Mouse (Mus musculus) forebrain, embryonic 12.5 days (tissue): ENCODE data around the gene Ptprg. TPM values are rescaled to one million over a fixed set of nuclear protein-coding genes. Genes with fewer than 3 reads are reported as not detected.

ENCODE experiments used
- ATAC-seq: fragments of 200-750 bp; cut with Nextera tagmentation; 2 replicates; pipeline ENCODE4 v1.8.0; 2017; ENCODE audit warnings: moderate TSS enrichment; ENCODE audit not compliant: low FRiP score
- H3K27ac ChIP-seq: fragments of 300-500 bp; sonication (generic); 2 replicates; pipeline ENCODE4 v1.5.1; 2016; ENCODE audit warnings: mild to moderate bottlenecking
- H3K27me3 ChIP-seq: fragments of 300-500 bp; sonication (generic); 2 replicates; pipeline ENCODE4 v1.6.1; 2016; ENCODE audit warnings: mild to moderate bottlenecking
- H3K36me3 ChIP-seq: fragments of 300-500 bp; sonication (generic); replicated peaks from 2 replicates; pipeline ENCODE4 v1.6.1; 2016; ENCODE audit warnings: mild to moderate bottlenecking
- H3K4me1 ChIP-seq: fragments of 300-500 bp; sonication (generic); 2 replicates; pipeline ENCODE4 v1.6.1; 2016
- H3K4me2 ChIP-seq: fragments of 300-500 bp; sonication (generic); 2 replicates; pipeline ENCODE4 v1.6.1; 2016; ENCODE audit warnings: mild to moderate bottlenecking, moderate library complexity
- H3K4me3 ChIP-seq: fragments of 300-500 bp; sonication (generic); replicated peaks from 2 replicates; pipeline ENCODE4 v1.5.1; 2016; ENCODE audit warnings: mild to moderate bottlenecking
- H3K9ac ChIP-seq: fragments of 300-500 bp; sonication (generic); 2 replicates; pipeline ENCODE4 v1.6.1; 2016; ENCODE audit warnings: mild to moderate bottlenecking
- H3K9me3 ChIP-seq: fragments of 300-500 bp; sonication (generic); 2 replicates; pipeline ENCODE4 v1.6.1; 2016
- WGBS: fragments of 180-500 bp; shearing (Covaris S2); methylation state at CpG from one replicate; pipeline ENCODE4 v1.1.7; 2016; 5-methylcytosine and 5-hydroxymethylcytosine counted together
- polyA plus RNA-seq: library from polyadenylated mRNA; unstranded; fragments of >200 nt; fragmentation: Nextera tagmentation; extraction: Ambion mirVana; gene quantifications from 2 replicates; pipeline ENCODE4 v1.2.1, GENCODE M21; 2016

The Ptprg gene
- polyA plus RNA-seq, 1 experiment from 2014 or later = 44.9 TPM

DNA sequence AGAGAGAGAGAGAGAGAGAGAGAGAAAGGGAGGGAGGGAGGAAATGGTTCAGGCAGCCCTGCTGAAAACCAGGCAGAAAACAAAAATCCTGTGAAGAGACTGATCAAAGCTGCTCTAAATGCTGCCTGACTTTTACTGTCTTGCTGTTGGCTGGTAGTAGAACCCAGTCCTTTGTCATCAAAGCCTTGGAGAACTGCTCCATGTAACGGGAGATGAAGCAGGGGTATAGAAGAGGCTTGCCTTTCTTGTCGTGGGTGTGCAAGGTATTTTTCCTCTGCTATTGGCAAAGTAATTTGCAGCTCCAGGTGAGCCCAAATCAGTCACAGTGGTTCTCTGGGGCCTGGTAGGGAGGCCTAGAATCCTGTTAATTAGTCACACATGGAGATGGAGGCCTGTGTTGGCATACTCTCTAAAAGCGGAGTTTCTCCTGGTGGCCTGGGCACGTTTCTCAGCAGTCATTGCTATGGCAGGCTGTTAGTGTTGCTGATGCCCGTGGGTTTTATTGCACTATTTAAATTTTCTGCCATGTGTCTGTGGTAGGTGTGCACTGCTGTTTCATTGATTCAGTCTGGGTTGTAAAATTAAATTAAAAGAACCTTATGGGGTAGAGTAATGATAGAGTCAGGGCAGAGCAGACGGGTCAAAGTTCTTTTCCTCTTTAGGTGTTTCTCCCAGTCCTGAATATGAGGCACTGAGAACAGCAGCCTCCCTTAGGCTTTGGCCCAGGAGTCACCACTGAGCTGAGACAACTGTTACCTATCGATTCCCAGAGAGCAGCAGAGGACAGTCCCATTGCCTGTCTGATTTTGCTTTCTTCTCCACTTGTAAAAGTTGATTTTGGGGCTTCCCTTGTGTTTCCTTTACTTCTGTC lies 269.7 kb downstream of the Ptprg start:
- no peak overlapping the region for H3K4me3 ChIP-seq
- no peaks in the 10 kb centered on the region for H3K27me3 ChIP-seq
- no peaks in the 10 kb centered on the region for H3K9me3 ChIP-seq
- no peak overlapping the region for H3K27ac ChIP-seq
- no peak overlapping the region for H3K4me2 ChIP-seq
- no peak for ATAC-seq
- H3K9ac ChIP-seq = no peak overlapping the region
- peaks cover 12% of the 10 kb centered on the region for H3K4me1 ChIP-seq
- no peaks in the 10 kb centered on the region for H3K36me3 ChIP-seq
- 64% methylated on average over 7 of the region's 7 CpGs for WGBS

DNA sequence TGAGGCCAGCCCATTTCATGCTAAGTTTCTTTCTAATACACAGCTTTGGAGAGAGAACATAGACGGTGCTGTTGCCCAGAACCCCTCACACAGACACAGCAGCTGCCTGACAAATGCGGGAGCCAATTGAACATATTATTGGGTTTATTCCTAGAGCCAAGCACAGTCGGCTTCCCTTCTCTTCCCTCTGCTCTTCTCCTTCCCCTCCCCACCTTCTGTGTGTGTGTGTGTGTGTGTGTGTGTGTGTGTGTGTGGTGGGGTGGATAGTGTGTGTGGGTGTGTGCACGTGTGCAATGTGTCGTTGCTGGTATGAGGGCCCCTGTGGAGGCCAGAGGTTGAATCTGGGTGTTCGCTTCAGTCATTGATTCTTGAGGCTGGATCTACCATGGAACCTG lies 270.4 kb downstream of the Ptprg start:
- no peak for ATAC-seq
- Histone ChIP-seq H3K27ac (no peak overlapping the region), H3K4me1 (peaks cover 7% of the 10 kb centered on the region), H3K9me3 (no peaks in the 10 kb centered on the region), H3K4me2 (no peak overlapping the region), H3K27me3 (no peaks in the 10 kb centered on the region), H3K9ac (no peak overlapping the region), H3K36me3 (no peaks in the 10 kb centered on the region), H3K4me3 (no peak overlapping the region)
- 86% methylated on average over 6 of the region's 6 CpGs for WGBS

DNA sequence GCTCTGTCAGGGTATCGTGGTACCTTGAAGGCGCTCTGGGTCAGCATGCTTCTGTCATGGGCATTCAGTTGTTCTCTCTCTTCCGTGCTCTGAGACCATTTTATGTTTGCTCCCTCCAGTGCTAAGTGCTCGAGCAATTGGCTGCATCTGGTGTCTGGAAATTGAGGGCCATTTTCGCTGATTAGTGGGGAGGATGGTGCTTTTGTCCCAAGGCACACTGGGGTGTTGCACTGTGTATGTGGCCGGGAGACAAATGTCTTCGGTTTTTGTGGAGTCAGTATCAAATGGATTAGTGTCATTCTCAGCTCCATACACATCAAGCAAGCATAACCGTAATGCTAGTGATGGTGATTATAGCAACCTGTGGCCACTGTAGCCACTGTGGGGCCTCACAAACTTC lies 271.6 kb downstream of the Ptprg start:
- Histone ChIP-seq H3K4me1 (peaks cover 7% of the 10 kb centered on the region), H3K27ac (no peak overlapping the region), H3K9me3 (no peaks in the 10 kb centered on the region), H3K27me3 (no peaks in the 10 kb centered on the region), H3K9ac (no peak overlapping the region), H3K36me3 (no peaks in the 10 kb centered on the region), H3K4me2 (no peak overlapping the region), H3K4me3 (no peak overlapping the region)
- 73% methylated on average over 8 of the region's 8 CpGs for WGBS
- 0 out of 2 replicates have a peak, but pooled peaks have one; percentile 27 for ATAC-seq

DNA sequence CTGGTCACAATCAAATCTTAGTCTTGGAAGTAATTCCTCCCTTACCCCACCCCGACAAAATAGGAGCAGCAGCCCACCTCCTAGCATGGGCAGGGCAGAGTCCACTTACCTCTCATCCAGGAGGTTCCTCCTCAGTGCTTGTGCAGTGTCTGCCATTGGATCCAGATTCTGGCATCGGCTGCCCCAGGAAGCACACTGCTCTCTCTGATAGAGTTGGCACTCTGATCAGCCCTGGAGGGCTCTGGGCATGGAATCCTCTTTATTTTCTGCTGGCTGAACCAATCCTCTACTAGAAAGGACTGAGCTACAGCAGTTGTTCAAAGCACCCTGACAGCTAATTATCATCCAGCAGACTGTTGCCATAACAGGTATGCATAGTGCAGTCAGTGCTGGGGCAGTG lies 272.2 kb downstream of the Ptprg start:
- no peak for ATAC-seq
- no peak overlapping the region for H3K27ac ChIP-seq
- H3K4me1 ChIP-seq = peaks cover 7% of the 10 kb centered on the region
- H3K36me3 ChIP-seq = no peaks in the 10 kb centered on the region
- 96% methylated on average over 2 of the region's 2 CpGs for WGBS
- no peaks in the 10 kb centered on the region for H3K27me3 ChIP-seq
- H3K4me3 ChIP-seq = no peak overlapping the region
- no peaks in the 10 kb centered on the region for H3K9me3 ChIP-seq
- no peak overlapping the region for H3K9ac ChIP-seq
- no peak overlapping the region for H3K4me2 ChIP-seq

DNA sequence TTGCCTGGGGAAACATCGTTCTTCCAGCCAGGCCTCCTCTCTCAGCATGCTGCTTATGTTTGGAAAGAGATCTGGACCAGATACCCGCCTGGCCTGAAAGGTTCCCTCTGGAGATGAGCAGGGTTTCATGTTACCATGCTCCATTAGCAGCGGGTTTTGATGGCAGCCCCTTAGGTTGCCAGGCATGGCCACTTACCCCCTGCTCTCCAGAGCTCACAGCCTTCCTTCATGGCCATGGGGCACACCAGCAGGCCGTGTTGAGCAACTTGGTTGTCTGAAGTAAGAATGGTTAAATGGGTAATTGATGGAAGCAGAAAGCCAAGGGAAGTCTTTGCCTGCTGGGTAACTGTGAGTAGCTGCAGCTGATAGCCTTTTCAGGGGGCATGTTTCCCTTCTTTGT lies 274.8 kb downstream of the Ptprg start:
- no peaks in the 10 kb centered on the region for H3K27me3 ChIP-seq
- no peak overlapping the region for H3K4me2 ChIP-seq
- ATAC-seq = no peak
- no peak overlapping the region for H3K27ac ChIP-seq
- H3K4me3 ChIP-seq = no peak overlapping the region
- no peaks in the 10 kb centered on the region for H3K9me3 ChIP-seq
- H3K36me3 ChIP-seq = no peaks in the 10 kb centered on the region
- peaks cover 7% of the 10 kb centered on the region for H3K4me1 ChIP-seq
- no peak overlapping the region for H3K9ac ChIP-seq
- 67% methylated on average over 4 of the region's 4 CpGs for WGBS

DNA sequence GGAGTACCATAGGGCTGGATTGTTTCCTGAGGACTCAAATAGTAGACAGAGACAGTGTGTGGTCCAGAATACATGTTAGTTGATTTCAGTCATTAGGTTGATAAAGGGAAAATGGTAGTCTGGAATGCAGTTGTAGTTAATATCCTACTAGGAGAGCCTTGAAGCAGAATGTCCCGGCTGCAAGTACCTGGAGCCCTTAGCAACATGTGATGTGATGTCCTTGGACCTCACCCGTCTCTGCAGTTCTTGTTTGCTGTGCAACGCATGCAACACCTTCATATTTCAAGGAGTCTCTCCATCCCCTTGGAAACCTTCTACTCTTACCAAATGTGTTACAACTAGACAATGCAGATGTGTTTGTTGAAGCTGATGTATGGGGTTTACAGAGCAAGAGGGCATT lies 280.3 kb downstream of the Ptprg start:
- H3K4me1 ChIP-seq = no peaks in the 10 kb centered on the region; the same call in 1 of the 2 replicates
- H3K4me3 ChIP-seq = no peak overlapping the region
- no peaks in the 10 kb centered on the region for H3K36me3 ChIP-seq
- WGBS = 89% methylated on average over 3 of the region's 3 CpGs
- H3K4me2 ChIP-seq = no peak overlapping the region
- H3K27ac ChIP-seq = no peak overlapping the region
- ATAC-seq = no peak
- H3K9me3 ChIP-seq = no peaks in the 10 kb centered on the region
- H3K9ac ChIP-seq = no peak overlapping the region
- H3K27me3 ChIP-seq = no peaks in the 10 kb centered on the region

DNA sequence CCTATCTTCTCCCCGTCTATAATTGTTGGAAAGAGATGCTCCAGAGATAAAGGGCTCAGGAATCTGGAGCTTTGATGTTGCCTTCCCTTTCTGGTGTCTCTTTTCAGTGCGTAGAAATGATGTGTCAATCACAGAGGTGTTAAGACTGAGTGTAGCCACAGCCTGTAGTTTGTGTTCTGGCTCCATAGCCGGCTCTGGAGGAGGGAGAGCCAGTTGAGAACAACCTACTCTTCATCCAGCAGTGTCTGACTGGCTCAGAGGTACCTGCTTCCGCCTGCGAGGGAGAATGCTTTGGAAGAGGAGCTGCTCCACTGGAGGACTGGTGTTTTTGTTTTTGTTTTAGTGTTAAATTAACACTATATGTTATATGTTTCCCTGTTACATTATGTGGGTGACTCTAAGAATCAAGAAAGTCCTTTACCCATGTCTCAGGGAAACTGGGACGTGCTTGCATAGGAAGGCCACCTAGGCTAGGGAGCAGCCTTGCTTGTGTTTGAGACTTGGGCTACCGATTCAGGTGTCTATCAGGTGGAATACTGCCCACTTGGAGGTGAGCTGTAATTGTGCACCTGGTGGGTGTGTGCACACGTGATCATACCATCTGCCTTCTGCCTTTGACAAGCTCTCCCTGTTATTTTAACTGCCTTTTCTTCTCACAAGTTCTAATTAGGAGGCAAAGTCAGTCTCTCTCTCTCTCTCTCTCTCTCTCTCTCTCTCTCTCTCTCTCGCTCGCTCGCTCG lies 282.5 kb downstream of the Ptprg start:
- no peak overlapping the region for H3K9ac ChIP-seq
- H3K27ac ChIP-seq = no peak overlapping the region
- no peaks in the 10 kb centered on the region for H3K27me3 ChIP-seq
- no peaks in the 10 kb centered on the region; the same call in 1 of the 2 replicates for H3K4me1 ChIP-seq
- no peak overlapping the region for H3K4me3 ChIP-seq
- no peaks in the 10 kb centered on the region for H3K9me3 ChIP-seq
- 70% methylated on average over 12 of the region's 12 CpGs for WGBS
- no peaks in the 10 kb centered on the region for H3K36me3 ChIP-seq
- H3K4me2 ChIP-seq = no peak overlapping the region
- ATAC-seq = no peak

DNA sequence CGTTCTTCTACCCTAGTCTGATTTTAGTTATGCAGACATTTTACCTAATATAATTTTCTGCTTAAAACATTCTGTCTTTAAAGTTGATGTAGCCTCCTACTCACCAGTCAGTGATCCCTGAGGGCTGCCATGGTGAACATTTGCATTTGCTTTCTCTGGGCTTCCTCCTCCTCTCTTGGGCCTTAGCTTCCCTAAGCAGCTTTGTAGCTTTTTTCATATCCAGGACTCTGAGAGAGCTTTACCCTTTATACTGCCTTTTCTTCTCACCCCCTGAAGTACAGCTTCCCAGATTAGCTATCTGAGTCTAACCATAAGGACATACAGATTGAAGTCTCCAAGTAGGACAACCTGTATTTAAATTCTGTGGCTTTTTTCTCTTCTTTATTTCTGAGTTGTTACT lies 284.4 kb downstream of the Ptprg start:
- ATAC-seq = no peak
- no peaks in the 10 kb centered on the region for H3K9me3 ChIP-seq
- H3K27ac ChIP-seq = no peak overlapping the region
- WGBS = 80% methylated on average over 1 of the region's 1 CpGs
- no peaks in the 10 kb centered on the region for H3K36me3 ChIP-seq
- H3K4me3 ChIP-seq = no peak overlapping the region
- H3K4me1 ChIP-seq = no peaks in the 10 kb centered on the region; the same call in 1 of the 2 replicates
- no peaks in the 10 kb centered on the region for H3K27me3 ChIP-seq
- H3K4me2 ChIP-seq = no peak overlapping the region
- no peak overlapping the region for H3K9ac ChIP-seq

DNA sequence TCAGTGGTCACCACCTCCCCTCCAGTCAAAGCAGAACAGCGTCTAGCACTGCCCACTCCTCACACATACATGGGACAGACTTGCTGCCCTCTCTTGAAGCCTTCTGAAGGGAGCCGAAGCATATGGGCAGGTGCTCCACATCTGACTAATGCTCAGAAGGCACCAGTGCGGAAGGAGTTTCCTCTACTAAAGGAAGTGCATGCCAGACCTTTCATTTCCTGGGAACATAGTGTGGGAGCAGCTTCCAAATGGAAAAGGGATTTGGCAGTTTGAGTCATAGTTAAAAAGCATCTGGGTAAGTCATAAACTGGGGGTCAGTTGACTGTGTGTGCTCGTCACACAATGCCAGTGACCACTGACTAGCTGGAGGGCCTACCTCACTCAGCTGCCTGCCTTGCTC lies 288.3 kb downstream of the Ptprg start:
- WGBS = 85% methylated on average over 4 of the region's 4 CpGs
- no peak overlapping the region for H3K27ac ChIP-seq
- no peak overlapping the region for H3K4me3 ChIP-seq

DNA sequence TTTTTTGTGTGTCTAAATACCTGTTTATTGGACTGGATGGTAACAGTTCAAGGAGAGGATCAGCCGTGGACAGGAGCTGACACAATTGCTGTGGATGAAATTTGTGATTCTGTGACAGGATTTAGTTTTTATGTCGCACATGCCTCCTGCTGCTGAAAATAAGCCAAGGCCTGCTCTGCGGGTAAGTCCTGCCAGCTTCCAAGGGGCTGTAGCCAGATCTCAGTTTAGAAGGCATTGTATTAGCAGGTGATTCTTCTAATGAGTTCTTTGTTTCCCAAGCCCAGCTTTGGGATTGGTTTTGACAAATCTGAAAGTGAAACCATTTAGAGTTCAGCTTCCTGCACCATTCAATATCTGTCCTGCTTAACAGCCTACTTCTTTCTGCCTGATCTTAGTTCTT lies 299.6 kb downstream of the Ptprg start:
- H3K36me3 ChIP-seq = no peaks in the 10 kb centered on the region
- no peak for ATAC-seq
- H3K4me3 ChIP-seq = no peak overlapping the region
- no peaks in the 10 kb centered on the region for H3K27me3 ChIP-seq
- no peaks in the 10 kb centered on the region for H3K9me3 ChIP-seq
- H3K9ac ChIP-seq = no peak overlapping the region
- peaks cover 5% of the 10 kb centered on the region; the same call in 1 of the 2 replicates for H3K4me1 ChIP-seq
- 55% methylated on average over 3 of the region's 3 CpGs for WGBS
- H3K27ac ChIP-seq = no peak overlapping the region
- H3K4me2 ChIP-seq = no peak overlapping the region

More for the DNA sequence above, 288.3 kb downstream of the Ptprg start:
- H3K36me3 ChIP-seq = no peaks in the 10 kb centered on the region
- no peak overlapping the region for H3K4me2 ChIP-seq
- H3K9ac ChIP-seq = no peak overlapping the region
- H3K27me3 ChIP-seq = no peaks in the 10 kb centered on the region
- no peak for ATAC-seq
- H3K9me3 ChIP-seq = no peaks in the 10 kb centered on the region
- H3K4me1 ChIP-seq = no peaks in the 10 kb centered on the region

DNA sequence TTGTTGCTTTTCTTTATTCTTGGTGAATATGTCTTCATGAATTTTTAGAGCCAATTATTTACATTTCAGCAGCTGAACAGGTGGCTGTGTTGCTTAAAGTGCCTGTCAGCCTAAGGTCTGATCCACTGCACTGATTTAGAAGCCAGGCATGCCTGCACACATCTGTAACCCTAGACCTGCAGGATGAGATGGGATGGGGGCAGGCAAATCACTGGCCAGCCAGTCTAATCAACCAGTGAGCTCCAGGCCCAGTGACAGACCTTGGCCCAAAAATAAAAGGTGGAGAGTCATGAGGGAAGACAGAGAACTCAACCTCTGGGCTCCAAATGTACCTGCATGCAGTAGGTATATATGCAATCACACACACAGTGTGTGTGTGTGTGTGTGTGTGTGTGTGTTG lies 302.2 kb downstream of the Ptprg start:
- H3K4me3 ChIP-seq = no peak overlapping the region
- H3K27me3 ChIP-seq = no peaks in the 10 kb centered on the region
- no peak for ATAC-seq
- H3K9me3 ChIP-seq = no peaks in the 10 kb centered on the region
- H3K9ac ChIP-seq = no peak overlapping the region
- peaks cover 7% of the 10 kb centered on the region; the same call in 1 of the 2 replicates for H3K4me1 ChIP-seq
- H3K4me2 ChIP-seq = no peak overlapping the region
- no peaks in the 10 kb centered on the region for H3K36me3 ChIP-seq
- H3K27ac ChIP-seq = no peak overlapping the region

DNA sequence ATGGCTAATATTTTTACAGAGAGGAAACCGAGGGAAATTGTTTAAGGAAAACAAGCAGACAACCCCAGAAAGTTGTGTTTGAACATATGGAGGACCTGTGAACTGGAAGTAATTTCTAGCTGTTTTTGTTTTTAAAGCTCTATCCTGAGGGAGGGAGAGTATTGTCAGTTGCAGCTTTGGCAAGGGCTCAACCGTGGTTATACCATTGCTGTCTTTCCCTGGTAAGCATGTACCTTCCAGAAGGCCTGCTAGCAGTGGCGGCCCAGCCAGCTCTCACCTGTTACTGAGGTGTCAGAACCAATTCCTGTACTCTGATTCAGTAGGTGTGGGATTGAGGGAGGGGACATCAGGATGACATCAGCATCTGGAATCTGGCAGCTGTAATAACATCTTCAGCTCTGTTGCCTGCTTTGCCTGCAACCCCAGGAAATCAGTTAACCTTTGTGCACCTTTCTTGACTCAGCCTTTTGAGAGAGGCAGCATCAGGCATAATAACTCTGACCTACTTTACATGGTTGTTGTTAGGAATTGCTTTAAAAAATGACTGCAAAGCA lies 304.7 kb downstream of the Ptprg start:
- Histone ChIP-seq H3K36me3 (no peaks in the 10 kb centered on the region), H3K27ac (no peak overlapping the region), H3K9ac (no peak overlapping the region), H3K9me3 (no peaks in the 10 kb centered on the region), H3K4me1 (peaks cover 7% of the 10 kb centered on the region; the same call in 1 of the 2 replicates), H3K4me3 (no peak overlapping the region), H3K27me3 (no peaks in the 10 kb centered on the region), H3K4me2 (no peak overlapping the region)
- no peak for ATAC-seq
- WGBS = 65% methylated on average over 3 of the region's 3 CpGs
